Mouse (Mus musculus) liver, postnatal 0 days (tissue): ENCODE results near the gene Hnrnpdl.

Experiments
- CTCF ChIP-seq: sonication (generic); IDR thresholded peaks from 2 replicates; pipeline ENCODE4 v1.5.1; 2016; ENCODE audit warnings: antibody characterized with exemption, low read depth
- EP300 ChIP-seq: IDR thresholded peaks from 2 replicates; pipeline ENCODE4 v1.6.1; 2016; ENCODE audit warnings: antibody characterized with exemption, low read depth, mild to moderate bottlenecking

GRCm38 (mm10) chr5:100079931-100080275 lies 40.4 kb upstream of the Hnrnpdl start:
- TF ChIP-seq CTCF (no peak), EP300 (no peak)
